Mouse (Mus musculus): Measurements from ENCODE around the gene Gm14190. TPM values are rescaled to one million over a fixed set of nuclear protein-coding genes. Genes with fewer than 3 reads are reported as not detected.

Gm14190 gene
- not detected in 2 replicates for polyA plus RNA-seq (2012; ENCODE audit: low replicate concordance)

DNA sequence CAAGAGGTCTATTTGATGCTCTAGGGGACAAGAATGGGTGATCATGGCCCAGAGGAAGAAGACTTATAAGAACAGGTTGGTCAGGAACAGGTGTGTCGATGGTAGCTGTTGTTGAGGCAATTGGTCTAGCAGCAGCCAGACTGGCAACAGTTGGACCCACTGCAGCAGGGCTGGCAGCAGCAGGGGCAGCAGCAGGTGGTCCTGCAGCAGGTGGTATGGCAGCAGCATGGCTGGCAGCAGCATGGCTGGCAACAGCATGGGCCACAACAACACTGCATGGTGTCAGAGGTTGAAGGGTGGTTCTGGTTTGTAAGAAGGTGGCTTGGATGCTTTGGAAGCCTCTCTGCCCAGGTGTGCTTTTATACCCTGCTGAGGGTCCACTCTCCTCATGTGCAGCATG lies at the start of gene Gm14190:
TSS of gene Gm14190 (minus strand) at position 278 of the 400 bp plus-strand sequence.

DNA sequence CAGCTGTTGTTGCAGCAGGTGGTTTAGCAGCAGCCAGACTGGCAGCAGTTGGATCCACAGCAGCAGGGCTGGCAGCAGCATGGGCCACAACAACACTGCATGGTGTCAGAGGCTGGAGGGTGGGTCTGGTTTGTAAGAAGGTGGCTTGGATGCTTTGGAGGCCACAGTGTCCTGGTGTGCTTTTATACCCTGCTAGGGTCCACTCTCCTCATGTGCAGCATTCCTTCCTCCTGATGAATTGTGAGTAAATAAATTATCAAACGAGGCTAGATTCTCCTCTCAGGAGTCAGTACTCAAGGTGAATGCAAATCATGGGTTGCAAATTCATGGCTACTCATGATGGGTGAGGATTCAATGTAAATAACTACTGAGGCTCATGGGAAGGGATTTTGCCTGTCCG lies 43.6 kb upstream of the Gm14190 start, which contains the start of gene Gm14180:
TSS of gene Gm14180 (minus strand) at position 101 of the 400 bp plus-strand sequence.

DNA sequence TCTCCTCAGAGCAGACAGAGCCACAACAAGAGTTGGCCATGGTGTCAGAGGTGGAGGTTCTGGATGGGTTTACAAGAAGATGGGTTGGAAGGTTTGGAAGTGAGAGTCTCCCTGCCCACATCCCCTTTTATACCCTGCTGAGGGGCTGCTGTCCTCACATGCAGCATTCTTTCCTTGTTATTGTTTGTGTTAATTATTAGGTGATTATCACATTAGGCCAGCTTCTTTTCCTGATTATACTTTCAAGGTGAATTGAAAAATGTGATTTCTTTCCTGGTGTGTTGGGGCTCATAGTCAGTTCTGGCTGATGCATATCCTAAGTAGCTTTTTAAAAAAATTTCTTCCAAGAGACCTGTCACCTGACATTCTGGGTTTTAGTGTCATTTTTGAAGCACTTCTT lies 24.7 kb downstream of the Gm14190 start, which contains the start of gene Krtap4-6:
TSS of gene Krtap4-6 (minus strand) at position 101 of the 400 bp plus-strand sequence.

DNA sequence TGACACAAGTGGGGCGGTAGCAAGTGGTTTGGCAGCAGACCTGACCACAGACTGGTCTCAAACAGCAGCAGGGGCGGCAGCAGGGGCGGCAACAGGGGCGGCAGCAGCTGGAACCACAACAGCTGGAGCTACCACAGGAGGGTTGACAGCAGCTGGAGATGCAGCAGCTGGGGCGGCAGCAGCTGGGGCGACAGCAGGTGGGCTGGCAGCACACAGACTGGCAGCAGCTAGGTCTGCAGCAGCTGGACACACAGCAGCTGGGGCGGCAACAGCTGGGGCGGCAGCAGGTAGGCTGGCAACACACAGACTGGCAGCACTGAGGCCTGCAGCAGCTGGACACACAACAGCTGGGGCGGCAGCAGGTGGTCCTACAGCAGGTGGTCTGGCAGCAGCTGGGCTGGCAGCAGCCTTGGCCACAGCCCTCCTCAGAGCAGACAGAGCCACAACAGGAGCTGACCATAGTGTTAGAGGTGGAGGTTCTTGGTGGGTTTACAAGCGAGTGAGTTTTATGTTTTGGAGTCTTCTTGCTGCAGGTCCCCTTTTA lies 32.0 kb downstream of the Gm14190 start, which contains the start of gene Gm11563:
TSS of gene Gm11563 (minus strand) at position 494 of the 544 bp plus-strand sequence.

DNA sequence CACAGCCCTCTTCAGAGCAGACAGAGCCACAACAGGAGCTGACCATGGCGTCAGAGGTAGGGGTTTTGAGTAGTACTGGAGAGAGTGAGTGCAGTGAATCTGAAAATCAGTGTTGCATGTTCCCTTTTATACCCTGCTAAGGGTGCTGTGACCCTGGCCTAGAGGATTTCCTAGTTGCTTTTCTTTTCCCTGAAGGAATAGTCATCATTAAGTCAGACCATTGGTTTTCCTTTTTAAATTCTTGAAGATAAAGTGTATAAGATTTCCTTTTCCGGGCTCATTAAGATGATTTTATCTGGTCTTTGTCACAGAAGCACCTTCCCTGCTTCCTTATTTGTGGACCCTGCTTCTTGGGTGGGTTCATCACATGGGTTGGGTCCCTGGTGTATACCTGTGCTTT lies 40.4 kb downstream of the Gm14190 start, which contains the start of gene Gm11555:
TSS of gene Gm11555 (minus strand) at position 101 of the 400 bp plus-strand sequence.

DNA sequence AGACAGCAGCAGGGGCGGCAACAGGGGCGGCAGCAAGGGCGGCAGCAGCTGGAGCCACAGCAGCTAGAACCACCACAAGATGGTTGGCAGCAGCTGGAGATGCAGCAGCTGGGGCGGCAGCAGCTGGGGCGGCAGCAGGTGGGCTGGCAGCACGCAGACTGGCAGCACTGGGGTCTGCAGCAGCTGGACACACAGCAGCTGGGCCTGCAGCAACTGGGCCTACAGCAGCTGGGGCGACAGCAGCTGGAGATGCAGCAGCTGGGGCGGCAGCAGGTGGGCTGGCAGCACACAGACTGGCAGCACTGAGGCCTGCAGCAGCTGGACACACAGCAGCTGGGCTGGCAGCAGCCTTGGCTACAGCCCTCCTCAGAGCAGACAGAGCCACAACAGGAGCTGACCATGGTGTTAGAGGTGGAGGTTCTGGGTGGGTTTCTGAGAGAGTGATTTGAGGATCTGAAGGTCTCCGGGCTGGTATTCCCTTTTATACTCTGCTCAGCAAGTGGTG lies 46.9 kb downstream of the Gm14190 start, which contains the start of gene Krtap4-7:
TSS of gene Krtap4-7 (minus strand) at position 455 of the 505 bp plus-strand sequence.

Other genes with a start within 250 kb of the Gm14190 start
- gene Krt23, start 197.6 kb downstream of the Gm14190 start, polyA plus RNA-seq (2012; ENCODE audit: low replicate concordance): not detected in 2 replicates
- not detected in 2 replicates for gene Krt39, start 169.4 kb downstream of the Gm14190 start, polyA plus RNA-seq (2012; ENCODE audit: low replicate concordance)
- gene Krt40, start 147.6 kb downstream of the Gm14190 start, polyA plus RNA-seq (2012; ENCODE audit: low replicate concordance): not detected in 2 replicates
- not detected in 2 replicates for gene Krtap3-3, start 139.9 kb downstream of the Gm14190 start, polyA plus RNA-seq (2012; ENCODE audit: low replicate concordance)
- gene Krtap3-2, start 133.9 kb downstream of the Gm14190 start, polyA plus RNA-seq (2012; ENCODE audit: low replicate concordance): not detected in 2 replicates
- gene Gm11939, start 131.3 kb downstream of the Gm14190 start, polyA plus RNA-seq (2012; ENCODE audit: low replicate concordance): not detected in 2 replicates
- not detected in 2 replicates for gene Krtap3-1, start 124.1 kb downstream of the Gm14190 start, polyA plus RNA-seq (2012; ENCODE audit: low replicate concordance)
- gene Krtap1-5, start 109.7 kb downstream of the Gm14190 start, polyA plus RNA-seq (2012; ENCODE audit: low replicate concordance): not detected in 2 replicates
- gene Krtap1-4, start 107.1 kb downstream of the Gm14190 start, polyA plus RNA-seq (2012; ENCODE audit: low replicate concordance): not detected in 2 replicates
- gene Krtap1-3, start 99.4 kb downstream of the Gm14190 start, polyA plus RNA-seq (2012; ENCODE audit: low replicate concordance): not detected in 2 replicates
- gene Krtap9-3, start 92.6 kb downstream of the Gm14190 start, polyA plus RNA-seq (2012; ENCODE audit: low replicate concordance): not detected in 2 replicates
- gene Gm11938, start 87.4 kb downstream of the Gm14190 start, polyA plus RNA-seq (2012; ENCODE audit: low replicate concordance): not detected in 2 replicates
- not detected in 2 replicates for gene Gm11937, start 80.6 kb downstream of the Gm14190 start, polyA plus RNA-seq (2012; ENCODE audit: low replicate concordance)
- gene Krtap2-4, start 75.9 kb downstream of the Gm14190 start, polyA plus RNA-seq (2012; ENCODE audit: low replicate concordance): not detected in 2 replicates
- not detected in 2 replicates for gene Gm11562, start 70.3 kb downstream of the Gm14190 start, polyA plus RNA-seq (2012; ENCODE audit: low replicate concordance)
- gene Krtap4-1, start 62.5 kb downstream of the Gm14190 start, polyA plus RNA-seq (2012; ENCODE audit: low replicate concordance): not detected in 2 replicates
- not detected in 2 replicates for gene Krtap4-2, start 55.7 kb downstream of the Gm14190 start, polyA plus RNA-seq (2012; ENCODE audit: low replicate concordance)
- not detected in 2 replicates for gene Krtap4-7, start 46.7 kb downstream of the Gm14190 start, polyA plus RNA-seq (2012; ENCODE audit: low replicate concordance)
- not detected in 2 replicates for gene Gm11555, start 40.5 kb downstream of the Gm14190 start, polyA plus RNA-seq (2012; ENCODE audit: low replicate concordance)
- gene Gm11563, start 31.8 kb downstream of the Gm14190 start, polyA plus RNA-seq (2012; ENCODE audit: low replicate concordance): not detected in 2 replicates
- gene Krtap4-6, start 24.8 kb downstream of the Gm14190 start, polyA plus RNA-seq (2012; ENCODE audit: low replicate concordance): not detected in 2 replicates
- not detected in 2 replicates for gene Gm14180, start 43.5 kb upstream of the Gm14190 start, polyA plus RNA-seq (2012; ENCODE audit: low replicate concordance)
- gene Gm11595, start 82.2 kb upstream of the Gm14190 start, polyA plus RNA-seq (2012; ENCODE audit: low replicate concordance): not detected in 2 replicates
- not detected in 2 replicates for gene Krtap4-8, start 90.0 kb upstream of the Gm14190 start, polyA plus RNA-seq (2012; ENCODE audit: low replicate concordance)
- gene Krtap4-9, start 94.5 kb upstream of the Gm14190 start, polyA plus RNA-seq (2012; ENCODE audit: low replicate concordance): not detected in 2 replicates
- not detected in 2 replicates for gene Gm11596, start 102.7 kb upstream of the Gm14190 start, polyA plus RNA-seq (2012; ENCODE audit: low replicate concordance)
- 0.86 TPM in 1 of 2 replicates, not detected in the other for gene Gm11569, start 108.2 kb upstream of the Gm14190 start, polyA plus RNA-seq (2012; ENCODE audit: low replicate concordance)
- not detected in 2 replicates for gene Gm11554, start 113.7 kb upstream of the Gm14190 start, polyA plus RNA-seq (2012; ENCODE audit: low replicate concordance)
- gene Krtap4-13, start 119.2 kb upstream of the Gm14190 start, polyA plus RNA-seq (2012; ENCODE audit: low replicate concordance): not detected in 2 replicates
- gene Gm11564, start 124.9 kb upstream of the Gm14190 start, polyA plus RNA-seq (2012; ENCODE audit: low replicate concordance): not detected in 2 replicates
- gene 2300003K06Rik, start 147.3 kb upstream of the Gm14190 start, polyA plus RNA-seq (2012; ENCODE audit: low replicate concordance): not detected in 2 replicates
- not detected in 2 replicates for gene Krtap4-16, start 160.9 kb upstream of the Gm14190 start, polyA plus RNA-seq (2012; ENCODE audit: low replicate concordance)
- gene Gm11568, start 167.2 kb upstream of the Gm14190 start, polyA plus RNA-seq (2012; ENCODE audit: low replicate concordance): not detected in 2 replicates
- not detected in 2 replicates for gene Gm11559, start 173.7 kb upstream of the Gm14190 start, polyA plus RNA-seq (2012; ENCODE audit: low replicate concordance)
- not detected in 2 replicates for gene Krtap9-1, start 182.6 kb upstream of the Gm14190 start, polyA plus RNA-seq (2012; ENCODE audit: low replicate concordance)
- gene Gm11567, start 188.4 kb upstream of the Gm14190 start, polyA plus RNA-seq (2012; ENCODE audit: low replicate concordance): not detected in 2 replicates
- gene Krtap31-1, start 217.2 kb upstream of the Gm14190 start, polyA plus RNA-seq (2012; ENCODE audit: low replicate concordance): not detected in 2 replicates
- not detected in 2 replicates for gene Gm11565, start 224.0 kb upstream of the Gm14190 start, polyA plus RNA-seq (2012; ENCODE audit: low replicate concordance)
- not detected in 2 replicates for gene Krtap31-2, start 245.6 kb upstream of the Gm14190 start, polyA plus RNA-seq (2012; ENCODE audit: low replicate concordance)